Mouse (Mus musculus) CH12.LX (cell line): ENCODE results near the gene Cep97. TPM values are rescaled to one million over a fixed set of nuclear protein-coding genes. Genes with fewer than 3 reads are reported as not detected.

Experiments used
- DNase-seq: peaks from one replicate; pipeline ENCODE4 v3.0.0-alpha.2; 2013; ENCODE audit errors: extremely low read depth
- H3K27ac ChIP-seq: 2 replicates; pipeline ENCODE4 v1.5.1; 2012; ENCODE audit warnings: low read depth, mild to moderate bottlenecking, control low read depth, moderate library complexity; ENCODE audit not compliant: insufficient read depth
- H3K27me3 ChIP-seq: replicated peaks from 2 replicates; pipeline ENCODE3; 2012; ENCODE audit warnings: inconsistent platforms
- H3K36me3 ChIP-seq, 2 experiments: replicated peaks in 1 of 2; 2 replicates each; pipeline versions ENCODE3 to v1.6.1; 2012; ENCODE audit warnings: inconsistent platforms in 1 of 2, low read length in 1 of 2, mild to moderate bottlenecking in 1 of 2, mixed read lengths in 1 of 2, moderate library complexity in 1 of 2; ENCODE audit not compliant: control insufficient read depth in 1 of 2, insufficient read depth in 1 of 2
- H3K4me1 ChIP-seq, 2 experiments: 2 replicates each; pipeline ENCODE4 v1.6.1; 2012; ENCODE audit warnings: inconsistent platforms in 1 of 2, moderate library complexity in 1 of 2; ENCODE audit not compliant: insufficient read depth in 2 of 2, control insufficient read depth in 1 of 2
- H3K4me2 ChIP-seq: 2 replicates; pipeline ENCODE4 v1.6.1; 2012; ENCODE audit warnings: low read depth, mild to moderate bottlenecking, control low read depth; ENCODE audit not compliant: poor library complexity, insufficient read depth, severe bottlenecking
- H3K4me3 ChIP-seq, 3 experiments: fragments of 150-350 bp in 1 of 3; sonication (generic) in 1 of 3; replicated peaks in 1 of 3; 2 replicates each; pipeline versions ENCODE3 to v1.5.1; 2011 to 2012; ENCODE audit warnings: low read depth in 2 of 3, low read length in 2 of 3, mild to moderate bottlenecking in 2 of 3, moderate library complexity in 2 of 3, control low read depth in 1 of 3, improper control_type of control experiment in 1 of 3, inconsistent platforms in 1 of 3, mixed read lengths in 1 of 3; ENCODE audit not compliant: poor library complexity in 1 of 3
- H3K79me2 ChIP-seq: replicated peaks from 2 replicates; pipeline ENCODE4 v1.6.1; 2012; ENCODE audit warnings: mild to moderate bottlenecking, moderate library complexity; ENCODE audit not compliant: control insufficient read depth, poor library complexity, insufficient read depth, severe bottlenecking; ENCODE audit errors: extremely low read depth
- H3K9ac ChIP-seq: 2 replicates; pipeline ENCODE4 v1.6.1; 2012; ENCODE audit warnings: low read depth, mild to moderate bottlenecking, control low read depth, moderate library complexity; ENCODE audit not compliant: insufficient read depth
- H3K9me3 ChIP-seq: replicated peaks from 2 replicates; pipeline ENCODE3; 2012; ENCODE audit warnings: low read length, inconsistent platforms, mixed read lengths
- BHLHE40 ChIP-seq: IDR thresholded peaks from 2 replicates; pipeline ENCODE4 v1.6.1; 2011; ENCODE audit warnings: mild to moderate bottlenecking, low read depth, low read length, improper control_type of control experiment
- CHD1 ChIP-seq: IDR thresholded peaks from 2 replicates; pipeline ENCODE4 v1.6.1; 2012; ENCODE audit warnings: low read depth, low read length, improper control_type of control experiment, inconsistent platforms
- CHD2 ChIP-seq: IDR thresholded peaks from 2 replicates; pipeline ENCODE4 v1.6.1; 2011; ENCODE audit warnings: low read length, improper control_type of control experiment
- CTCF ChIP-seq, 2 experiments: IDR thresholded peaks in 1 of 2; conservative IDR thresholded peaks in 1 of 2; 2 replicates each; pipeline ENCODE4 v1.5.1; 2011 to 2012; ENCODE audit warnings: low read depth in 2 of 2, low read length in 2 of 2, improper control_type of control experiment in 1 of 2, inconsistent platforms in 1 of 2, mild to moderate bottlenecking in 1 of 2, moderate library complexity in 1 of 2
- E2F4 ChIP-seq: IDR thresholded peaks from 2 replicates; pipeline ENCODE4 v1.6.1; 2011; ENCODE audit warnings: low read depth, low read length, improper control_type of control experiment; ENCODE audit not compliant: insufficient replicate concordance
- ELF1 ChIP-seq: IDR thresholded peaks from 2 replicates; pipeline ENCODE4 v1.6.1; 2014; ENCODE audit warnings: low read depth, mild to moderate bottlenecking, inconsistent platforms, low read length, improper control_type of control experiment
- EP300 ChIP-seq: IDR thresholded peaks from 2 replicates; pipeline ENCODE4 v1.6.1; 2011; ENCODE audit warnings: low read length, improper control_type of control experiment
- ETS1 ChIP-seq: conservative IDR thresholded peaks from 2 replicates; pipeline ENCODE4 v1.6.1; 2012; ENCODE audit warnings: low read depth, mild to moderate bottlenecking, inconsistent platforms, low read length, improper control_type of control experiment, moderate library complexity
- GABPA ChIP-seq: IDR thresholded peaks from 2 replicates; pipeline ENCODE4 v1.6.1; 2012; ENCODE audit warnings: low read depth, low read length, improper control_type of control experiment, inconsistent platforms; ENCODE audit not compliant: insufficient replicate concordance
- HCFC1 ChIP-seq: IDR thresholded peaks from 2 replicates; pipeline ENCODE4 v1.6.1; 2012; ENCODE audit warnings: low read depth, mild to moderate bottlenecking, inconsistent platforms, low read length, improper control_type of control experiment
- IRF4 ChIP-seq: IDR thresholded peaks from 2 replicates; pipeline ENCODE4 v1.6.1; 2014; ENCODE audit warnings: low read depth, mild to moderate bottlenecking, inconsistent platforms, low read length, improper control_type of control experiment
- JUN ChIP-seq: IDR thresholded peaks from 2 replicates; pipeline ENCODE4 v1.6.1; 2011; ENCODE audit warnings: low read depth, mild to moderate bottlenecking, low read length, improper control_type of control experiment, moderate library complexity; ENCODE audit not compliant: insufficient read depth
- JUND ChIP-seq: conservative IDR thresholded peaks from 2 replicates; pipeline ENCODE4 v1.6.1; 2011; ENCODE audit warnings: low read depth, low read length, improper control_type of control experiment
- KAT2A ChIP-seq: IDR thresholded peaks from 2 replicates; pipeline ENCODE4 v1.6.1; 2012; ENCODE audit warnings: low read length, improper control_type of control experiment, inconsistent platforms; ENCODE audit not compliant: insufficient replicate concordance
- MAFK ChIP-seq: IDR thresholded peaks from 2 replicates; pipeline ENCODE4 v1.6.1; 2011; ENCODE audit warnings: low read length, improper control_type of control experiment; ENCODE audit not compliant: insufficient replicate concordance
- MAX ChIP-seq: IDR thresholded peaks from 2 replicates; pipeline ENCODE4 v1.6.1; 2011; ENCODE audit warnings: low read length, improper control_type of control experiment
- MAZ ChIP-seq: IDR thresholded peaks from 2 replicates; pipeline ENCODE4 v1.6.1; 2012; ENCODE audit warnings: low read depth, mild to moderate bottlenecking, inconsistent platforms, low read length, improper control_type of control experiment, moderate library complexity
- MEF2A ChIP-seq: IDR thresholded peaks from 2 replicates; pipeline ENCODE4 v1.6.1; 2014; ENCODE audit warnings: low read depth, mild to moderate bottlenecking, inconsistent platforms, low read length, improper control_type of control experiment, borderline replicate concordance
- MXI1 ChIP-seq: IDR thresholded peaks from 2 replicates; pipeline ENCODE4 v1.6.1; 2011; ENCODE audit warnings: mild to moderate bottlenecking, low read depth, low read length, improper control_type of control experiment
- MYC ChIP-seq: IDR thresholded peaks from 2 replicates; pipeline ENCODE4 v1.6.1; 2011; ENCODE audit warnings: low read depth, mild to moderate bottlenecking, improper control_type of control experiment, low read length
- NELFE ChIP-seq: IDR thresholded peaks from 2 replicates; pipeline ENCODE4 v1.6.1; 2011; ENCODE audit warnings: low read depth, low read length, improper control_type of control experiment
- NRF1 ChIP-seq: IDR thresholded peaks from 2 replicates; pipeline ENCODE4 v1.6.1; 2014; ENCODE audit warnings: low read depth, mild to moderate bottlenecking, inconsistent platforms, low read length, improper control_type of control experiment, moderate library complexity
- PAX5 ChIP-seq: IDR thresholded peaks from 2 replicates; pipeline ENCODE4 v1.6.1; 2012; ENCODE audit warnings: low read length, inconsistent platforms, mixed read lengths
- POLR2A ChIP-seq: IDR thresholded peaks from 2 replicates; pipeline ENCODE4 v1.6.1; 2011; ENCODE audit warnings: low read depth, mild to moderate bottlenecking, improper control_type of control experiment, low read length
- POLR2AphosphoS2 ChIP-seq: IDR thresholded peaks from 2 replicates; pipeline ENCODE4 v1.6.1; 2011; ENCODE audit warnings: low read depth, low read length, improper control_type of control experiment
- RAD21 ChIP-seq: IDR thresholded peaks from 2 replicates; pipeline ENCODE4 v1.6.1; 2011; ENCODE audit warnings: low read depth, mild to moderate bottlenecking, low read length, improper control_type of control experiment, moderate library complexity
- RCOR1 ChIP-seq: conservative IDR thresholded peaks from 2 replicates; pipeline ENCODE4 v1.6.1; 2012; ENCODE audit warnings: low read depth, mild to moderate bottlenecking, inconsistent platforms, low read length, improper control_type of control experiment
- SIN3A ChIP-seq: IDR thresholded peaks from 2 replicates; pipeline ENCODE4 v1.6.1; 2012; ENCODE audit warnings: low read length, improper control_type of control experiment, inconsistent platforms
- SMC3 ChIP-seq: IDR thresholded peaks from 2 replicates; pipeline ENCODE4 v1.6.1; 2011; ENCODE audit warnings: low read depth, low read length, improper control_type of control experiment
- TBP ChIP-seq: conservative IDR thresholded peaks from 2 replicates; pipeline ENCODE4 v1.6.1; 2011; ENCODE audit warnings: low read depth, low read length, improper control_type of control experiment
- TCF12 ChIP-seq: IDR thresholded peaks from 2 replicates; pipeline ENCODE4 v1.6.1; 2014; ENCODE audit warnings: low read depth, mild to moderate bottlenecking, inconsistent platforms, low read length, improper control_type of control experiment
- UBTF ChIP-seq: IDR thresholded peaks from 2 replicates; pipeline ENCODE4 v1.6.1; 2012; ENCODE audit warnings: low read depth, mild to moderate bottlenecking, inconsistent platforms, low read length, improper control_type of control experiment, moderate library complexity
- USF1 ChIP-seq: IDR thresholded peaks from 2 replicates; pipeline ENCODE4 v1.6.1; 2014; ENCODE audit warnings: low read depth, mild to moderate bottlenecking, inconsistent platforms, low read length, improper control_type of control experiment
- USF2 ChIP-seq: conservative IDR thresholded peaks from 2 replicates; pipeline ENCODE4 v1.6.1; 2011; ENCODE audit warnings: low read depth, low read length, improper control_type of control experiment
- ZC3H11A ChIP-seq: IDR thresholded peaks from 2 replicates; pipeline ENCODE4 v1.6.1; 2012; ENCODE audit warnings: low read depth, mild to moderate bottlenecking, inconsistent platforms, low read length, improper control_type of control experiment
- ZKSCAN1 ChIP-seq: IDR thresholded peaks from 2 replicates; pipeline ENCODE4 v1.6.1; 2012; ENCODE audit warnings: low read depth, inconsistent platforms, low read length, improper control_type of control experiment, borderline replicate concordance
- ZMIZ1 ChIP-seq: IDR thresholded peaks from 2 replicates; pipeline ENCODE4 v1.6.1; 2012; ENCODE audit warnings: low read depth, mild to moderate bottlenecking, inconsistent platforms, low read length, improper control_type of control experiment
- ZNF384 ChIP-seq: IDR thresholded peaks from 2 replicates; pipeline ENCODE4 v1.6.1; 2012; ENCODE audit warnings: low read depth, low read length, improper control_type of control experiment, inconsistent platforms
- dilution Hi-C: fragments of 300-500 bp; cut with MboI; formaldehyde crosslinking; loops from 2 replicates; pipeline ENCODE4 v1.14.3; 2020; ENCODE audit warnings: low sequenced_read_pairs; ENCODE audit not compliant: extremely low pct_unique_long_range_greater_than_20kb, extremely low pct_ligation_motif_present
- in situ Hi-C: fragments of 300-500 bp; cut with MboI; formaldehyde crosslinking; loops from 3 replicates; pipeline ENCODE4 v1.14.3; 2019; ENCODE audit warnings: low sequenced_read_pairs, low pct_ligation_motif_present, low pct_unique_long_range_greater_than_20kb, mixed read lengths
- polyA plus RNA-seq: library from polyadenylated mRNA; unstranded; fragments of >175 nt; gene quantifications from 2 replicates; pipeline ENCODE4 v1.2.1, GENCODE M21; 2012; ENCODE audit warnings: low read depth; ENCODE audit not compliant: insufficient read length
- total RNA-seq, 2 experiments: library from RNA; depleted of rRNA; stranded (reverse); fragments of 300-350 nt in 1 of 2; fragments of >200 nt in 1 of 2; gene quantifications; 2 replicates each; pipeline ENCODE4 v1.2.3; 2012 to 2014

The Cep97 gene
- 24.9 and 26.9 TPM in 2 replicates for total RNA-seq (2012; rRNA removed)
- total RNA-seq (2014; rRNA removed): 27.5 and 28.2 TPM in 2 replicates
- 16.9 and 19.2 TPM in 2 replicates for polyA plus RNA-seq

DNA sequence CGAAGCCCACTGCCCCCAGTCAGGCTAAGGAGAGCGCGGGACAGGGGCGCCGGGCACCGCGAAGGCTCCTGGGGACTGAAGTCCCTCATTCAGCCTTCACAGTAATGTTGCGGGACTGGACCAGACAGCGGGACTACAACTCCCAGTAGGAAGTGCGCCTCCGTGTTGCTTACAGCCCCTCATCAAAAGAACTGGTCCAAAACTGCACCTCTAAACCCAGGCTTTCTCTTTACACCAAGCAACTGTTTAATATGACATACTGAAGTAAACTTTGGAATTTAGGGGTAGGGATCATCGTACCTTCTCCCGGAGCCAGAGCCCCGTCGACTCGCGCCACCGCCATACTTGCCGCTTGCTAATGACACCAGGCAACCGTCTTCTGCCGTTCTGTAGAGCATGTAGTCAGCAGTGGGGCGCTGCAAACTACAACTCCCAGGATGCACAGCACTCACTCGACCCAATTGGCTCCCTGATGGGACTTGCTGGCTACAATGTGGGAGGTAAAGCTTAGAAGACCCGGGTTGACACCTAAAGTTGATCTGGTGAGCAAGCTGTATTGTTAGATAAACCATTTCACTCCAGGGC, at the start of gene Cep97:
Gene Cep97 (minus strand): TSS at position 403 of the 585 bp plus-strand sequence.
- H3K9ac ChIP-seq: peak within 1 kb of the TSS; percentile 69
- H3K27me3 ChIP-seq: no peaks in the 10 kb centered on the region
- H3K4me3 ChIP-seq: peak within 1 kb of the TSS; percentile 65 to 81 (median 71)
- peak within 1 kb of the TSS; percentile 8; the same call in 1 of the 2 replicates for H3K27ac ChIP-seq
- in situ Hi-C loops: loop anchor here (25.0 kb wide), 1 partner anchor 778 kb away; the partner anchor contains the start of gene Tfg
- dilution Hi-C loops: no loop called here
- peaks cover 0 to 14% of the 10 kb centered on the region in 2 experiments; a peak in 1 of 4 replicates for H3K4me1 ChIP-seq
- H3K36me3 ChIP-seq: peaks cover 5 to 20% of the 10 kb centered on the region in 2 experiments
- H3K4me2 ChIP-seq: peak within 1 kb of the TSS; percentile 57
- H3K9me3 ChIP-seq: peaks cover 3% of the 10 kb centered on the region
- no peak for TF ChIP-seq MAFK
- peak; percentile 53 for TF ChIP-seq NRF1
- TF ChIP-seq MEF2A: no peak
- TF ChIP-seq BHLHE40: no peak
- TF ChIP-seq RCOR1: no peak
- TF ChIP-seq MXI1: peak; percentile 90
- TF ChIP-seq GABPA: peak; percentile 59; the same call in 1 of the 2 replicates
- TF ChIP-seq KAT2A: peak; percentile 94; the same call in 1 of the 2 replicates
- peak; percentile 76 for TF ChIP-seq MYC
- no peak for TF ChIP-seq ZKSCAN1
- TF ChIP-seq PAX5: no peak
- TF ChIP-seq NELFE: peak; percentile 72; the same call in 1 of the 2 replicates
- TF ChIP-seq ZC3H11A: no peak
- TF ChIP-seq POLR2A: peak; percentile 79
- peak; percentile 59 for TF ChIP-seq IRF4
- no peak for TF ChIP-seq POLR2AphosphoS2
- TF ChIP-seq USF1: no peak
- TF ChIP-seq USF2: no peak
- TF ChIP-seq HCFC1: peak; percentile 95
- peak; percentile 70 for TF ChIP-seq SIN3A
- TF ChIP-seq CHD2: no peak
- no peak for TF ChIP-seq ETS1
- TF ChIP-seq TCF12: peak; percentile 49; the same call in 1 of the 2 replicates
- TF ChIP-seq MAZ: peak; percentile 69; the same call in 1 of the 2 replicates
- no peak for TF ChIP-seq RAD21
- no peak for TF ChIP-seq CHD1
- no peak for TF ChIP-seq ZMIZ1
- no peak for TF ChIP-seq EP300
- TF ChIP-seq SMC3: no peak
- TF ChIP-seq ELF1: peak; percentile 67
- TF ChIP-seq TBP: 0 out of 2 replicates have a peak, but pooled peaks have one; percentile 31
- TF ChIP-seq ZNF384: no peak
- no peak for TF ChIP-seq UBTF
- TF ChIP-seq JUND: no peak
- peak; percentile 74 for TF ChIP-seq MAX
- peak; percentile 32; the same call in 1 of the 2 replicates for TF ChIP-seq E2F4
- no peak for TF ChIP-seq CTCF (conservative IDR thresholded peaks at IDR 0.05 in 1 of 2, IDR thresholded peaks at IDR 0.05 in 1 of 2; ENCODE audit: low read depth in 2 of 2, low read length in 2 of 2)
- TF ChIP-seq JUN: no peak
- peak; percentile 97 for DNase-seq
- H3K79me2 ChIP-seq: 0 out of 2 replicates have a peak, but pooled peaks cover 7% of the 10 kb centered on the region
